Mouse (Mus musculus): ENCODE results near the gene D130043K22Rik. TPM values are rescaled to one million over a fixed set of nuclear protein-coding genes. Genes with fewer than 3 reads are reported as not detected.
A peak's percentile ranks its signal among the peaks of the same experiment; 100 is the strongest.

The D130043K22Rik gene
- polyA plus RNA-seq, 1 experiment from 2014 or later = 0.11 TPM

GRCm38 (mm10) chr13:24906831-24907570 is 62.1 kb downstream of the D130043K22Rik start:
- Histone ChIP-seq H3K4me3 (no peak overlapping the region), H3K36me3 (no peaks in the 10 kb centered on the region), H3K9me3 (replicated peaks) (no peaks in the 10 kb centered on the region), H3K4me2 (no peak overlapping the region), H3K9ac (no peak overlapping the region), H3K27ac (no peak overlapping the region), H3K4me1 (no peaks in the 10 kb centered on the region), H3K27me3 (replicated peaks) (no peaks in the 10 kb centered on the region)
- ATAC-seq = no peak
- 65% methylated on average over 11 of the region's 11 CpGs for WGBS (ENCODE audit: insufficient replicate concordance)

GRCm38 (mm10) chr13:24909112-24909511 is 64.2 kb downstream of the D130043K22Rik start:
- Histone ChIP-seq H3K9ac (no peak overlapping the region), H3K36me3 (no peaks in the 10 kb centered on the region), H3K27ac (no peak overlapping the region), H3K4me1 (no peaks in the 10 kb centered on the region), H3K4me3 (no peak overlapping the region), H3K27me3 (replicated peaks) (no peaks in the 10 kb centered on the region), H3K4me2 (no peak overlapping the region), H3K9me3 (replicated peaks) (no peaks in the 10 kb centered on the region)
- ATAC-seq = no peak
- WGBS (ENCODE audit: insufficient replicate concordance) = 63% methylated on average over 1 of the region's 1 CpGs

- Histone ChIP-seq H3K27me3 (replicated peaks) (no peaks in the 10 kb centered on the region), H3K4me3 (no peak overlapping the region), H3K36me3 (no peaks in the 10 kb centered on the region), H3K4me1 (no peaks in the 10 kb centered on the region), H3K9me3 (replicated peaks) (no peaks in the 10 kb centered on the region), H3K4me2 (no peak overlapping the region), H3K9ac (no peak overlapping the region), H3K27ac (no peak overlapping the region)
- ATAC-seq = no peak
- WGBS (ENCODE audit: insufficient replicate concordance) = 79% methylated on average over 7 of the region's 7 CpGs
Observed at GRCm38 (mm10) chr13:24913576-24913975, 68.6 kb downstream of the D130043K22Rik start.

GRCm38 (mm10) chr13:24914915-24915314 is 70.0 kb downstream of the D130043K22Rik start:
- H3K4me2 ChIP-seq = no peak overlapping the region
- H3K27ac ChIP-seq = no peak overlapping the region
- 60% methylated on average over 4 of the region's 4 CpGs for WGBS (ENCODE audit: insufficient replicate concordance)
- H3K4me1 ChIP-seq = no peaks in the 10 kb centered on the region
- no peaks in the 10 kb centered on the region for H3K27me3 ChIP-seq (replicated peaks)
- H3K36me3 ChIP-seq = no peaks in the 10 kb centered on the region
- no peak overlapping the region for H3K4me3 ChIP-seq
- ATAC-seq = no peak
- no peaks in the 10 kb centered on the region for H3K9me3 ChIP-seq (replicated peaks)
- no peak overlapping the region for H3K9ac ChIP-seq

- no peak for ATAC-seq
- no peak overlapping the region for H3K4me2 ChIP-seq
- H3K36me3 ChIP-seq = no peaks in the 10 kb centered on the region
- no peaks in the 10 kb centered on the region for H3K27me3 ChIP-seq (replicated peaks)
- H3K9ac ChIP-seq = no peak overlapping the region
- WGBS (ENCODE audit: insufficient replicate concordance) = 63% methylated on average over 13 of the region's 13 CpGs
- no peaks in the 10 kb centered on the region for H3K4me1 ChIP-seq
- H3K9me3 ChIP-seq (replicated peaks) = no peaks in the 10 kb centered on the region
- H3K4me3 ChIP-seq = no peak overlapping the region
- no peak overlapping the region for H3K27ac ChIP-seq
Observed at GRCm38 (mm10) chr13:24915831-24916230, 70.9 kb downstream of the D130043K22Rik start.

GRCm38 (mm10) chr13:24920333-24920977 is 75.5 kb downstream of the D130043K22Rik start:
- Histone ChIP-seq H3K4me3 (no peak overlapping the region), H3K4me1 (no peaks in the 10 kb centered on the region), H3K4me2 (no peak overlapping the region), H3K27me3 (replicated peaks) (no peaks in the 10 kb centered on the region), H3K36me3 (0 out of 2 replicates have a peak, but pooled peaks cover 8% of the 10 kb centered on the region), H3K27ac (no peak overlapping the region), H3K9me3 (replicated peaks) (no peaks in the 10 kb centered on the region), H3K9ac (no peak overlapping the region)
- peak; percentile 52; the same call in 1 of the 2 replicates for ATAC-seq
- 15% methylated on average over 5 of the region's 5 CpGs for WGBS (ENCODE audit: insufficient replicate concordance)

GRCm38 (mm10) chr13:24921281-24921680 is 76.3 kb downstream of the D130043K22Rik start:
- Histone ChIP-seq H3K4me1 (no peaks in the 10 kb centered on the region), H3K36me3 (0 out of 2 replicates have a peak, but pooled peaks cover 8% of the 10 kb centered on the region), H3K4me2 (no peak overlapping the region), H3K4me3 (no peak overlapping the region), H3K9ac (no peak overlapping the region), H3K27me3 (replicated peaks) (no peaks in the 10 kb centered on the region), H3K9me3 (replicated peaks) (no peaks in the 10 kb centered on the region), H3K27ac (no peak overlapping the region)
- 64% methylated on average over 6 of the region's 6 CpGs for WGBS (ENCODE audit: insufficient replicate concordance)
- ATAC-seq = no peak

- no peaks in the 10 kb centered on the region for H3K4me1 ChIP-seq
- H3K9me3 ChIP-seq (replicated peaks) = no peaks in the 10 kb centered on the region
- no peak overlapping the region for H3K4me3 ChIP-seq
- H3K36me3 ChIP-seq = 0 out of 2 replicates have a peak, but pooled peaks cover 8% of the 10 kb centered on the region
- H3K27me3 ChIP-seq (replicated peaks) = no peaks in the 10 kb centered on the region
- no peak overlapping the region for H3K9ac ChIP-seq
- WGBS (ENCODE audit: insufficient replicate concordance) = 74% methylated on average over 5 of the region's 5 CpGs
- no peak overlapping the region for H3K4me2 ChIP-seq
- ATAC-seq = no peak
- no peak overlapping the region for H3K27ac ChIP-seq
Observed at GRCm38 (mm10) chr13:24923991-24924390, 79.1 kb downstream of the D130043K22Rik start.

GRCm38 (mm10) chr13:24930591-24930990 is 85.7 kb downstream of the D130043K22Rik start:
- peaks cover 9% of the 10 kb centered on the region; the same call in 1 of the 2 replicates for H3K4me1 ChIP-seq
- H3K4me2 ChIP-seq = no peak overlapping the region
- ATAC-seq = no peak
- H3K27me3 ChIP-seq (replicated peaks) = peaks cover 8% of the 10 kb centered on the region
- no peak overlapping the region for H3K9ac ChIP-seq
- H3K4me3 ChIP-seq = no peak overlapping the region
- no peak overlapping the region for H3K27ac ChIP-seq
- H3K36me3 ChIP-seq = no peaks in the 10 kb centered on the region
- H3K9me3 ChIP-seq (replicated peaks) = no peaks in the 10 kb centered on the region

- Histone ChIP-seq H3K9me3 (replicated peaks) (no peaks in the 10 kb centered on the region), H3K9ac (no peak overlapping the region), H3K36me3 (no peaks in the 10 kb centered on the region), H3K4me2 (no peak overlapping the region), H3K4me3 (no peak overlapping the region), H3K27me3 (replicated peaks) (peaks cover 34% of the 10 kb centered on the region), H3K27ac (no peak overlapping the region), H3K4me1 (peaks cover 9% of the 10 kb centered on the region; the same call in 1 of the 2 replicates)
- WGBS (ENCODE audit: insufficient replicate concordance) = 33% methylated on average over 7 of the region's 7 CpGs
- peak; percentile 53; the same call in 1 of the 2 replicates for ATAC-seq
Observed at GRCm38 (mm10) chr13:24933199-24933598, 88.3 kb downstream of the D130043K22Rik start.

GRCm38 (mm10) chr13:24936772-24937107 is 91.8 kb downstream of the D130043K22Rik start:
- H3K9me3 ChIP-seq (replicated peaks) = no peaks in the 10 kb centered on the region
- peaks cover 9% of the 10 kb centered on the region; the same call in 1 of the 2 replicates for H3K4me1 ChIP-seq
- peak overlapping the region; percentile 68 for H3K4me3 ChIP-seq
- peak overlapping the region; percentile 71; the same call in 1 of the 2 replicates for H3K9ac ChIP-seq
- peaks cover 52% of the 10 kb centered on the region for H3K27me3 ChIP-seq (replicated peaks)
- no peak overlapping the region for H3K27ac ChIP-seq
- no peak for ATAC-seq
- H3K4me2 ChIP-seq = peak overlapping the region; percentile 70
- 41% methylated on average over 5 of the region's 5 CpGs for WGBS (ENCODE audit: insufficient replicate concordance)
- H3K36me3 ChIP-seq = no peaks in the 10 kb centered on the region

GRCm38 (mm10) chr13:24937108-24937838 is 92.3 kb downstream of the D130043K22Rik start, which contains the start of gene Aldh5a1:
Gene Aldh5a1 (minus strand): TSS chr13:24937661.
- Histone ChIP-seq H3K27me3 (replicated peaks) (peaks cover 52% of the 10 kb centered on the region), H3K9me3 (replicated peaks) (no peaks in the 10 kb centered on the region), H3K4me1 (peaks cover 9% of the 10 kb centered on the region; the same call in 1 of the 2 replicates), H3K27ac (0 out of 2 replicates have a peak within 1 kb of the TSS, but pooled peaks have one; percentile 2), H3K36me3 (no peaks in the 10 kb centered on the region), H3K4me3 (peak within 1 kb of the TSS; percentile 68), H3K9ac (peak within 1 kb of the TSS; percentile 71), H3K4me2 (peak within 1 kb of the TSS; percentile 70)
- 1% methylated on average over 75 of the region's 75 CpGs for WGBS (ENCODE audit: insufficient replicate concordance)
- ATAC-seq = peak; percentile 53; the same call in 1 of the 2 replicates
